Mouse (Mus musculus) heart, adult 2 months (tissue): Measurements from ENCODE around the gene Stx2. TPM values are rescaled to one million over a fixed set of nuclear protein-coding genes. Genes with fewer than 3 reads are reported as not detected.

ENCODE experiments used
- DNase-seq, 2 experiments: peaks; one replicate each; pipeline ENCODE4 v3.0.0; 2021
- H3K27ac ChIP-seq: fragments of 200-600 bp; 2 replicates; pipeline ENCODE4 v1.8.1; 2022
- H3K27me3 ChIP-seq: fragments of 200-500 bp; 2 replicates; pipeline ENCODE4 v1.6.1; 2012; ENCODE audit warnings: mild to moderate bottlenecking, low read length, inconsistent platforms, mixed read lengths; ENCODE audit not compliant: control insufficient read depth, insufficient read depth
- H3K36me3 ChIP-seq: fragments of 200-500 bp; 2 replicates; pipeline ENCODE4 v1.6.1; 2012; ENCODE audit warnings: low read length, inconsistent platforms; ENCODE audit not compliant: control insufficient read depth, insufficient read depth
- H3K4me1 ChIP-seq: fragments of 200-500 bp; 2 replicates; pipeline ENCODE4 v1.6.1; 2011; ENCODE audit warnings: low read length; ENCODE audit not compliant: control insufficient read depth, insufficient read depth
- H3K4me3 ChIP-seq: fragments of 200-600 bp; 2 replicates; pipeline ENCODE4 v1.8.1; 2022
- H3K79me2 ChIP-seq: fragments of 200-500 bp; replicated peaks from 2 replicates; pipeline ENCODE4 v1.6.1; 2012; ENCODE audit warnings: mild to moderate bottlenecking, inconsistent platforms, low read length, moderate library complexity, mixed read lengths; ENCODE audit not compliant: control insufficient read depth, insufficient read depth
- H3K9ac ChIP-seq: fragments of 200-500 bp; 2 replicates; pipeline ENCODE4 v1.6.1; 2012; ENCODE audit warnings: low read depth, mild to moderate bottlenecking, control low read depth, inconsistent platforms, low read length, mixed read lengths
- CTCF ChIP-seq: fragments of 200-600 bp; IDR thresholded peaks from 2 replicates; pipeline ENCODE4 v1.8.1; 2022; ENCODE audit warnings: antibody characterized with exemption, mild to moderate bottlenecking, moderate library complexity
- EP300 ChIP-seq: fragments of 200-500 bp; IDR thresholded peaks from 2 replicates; pipeline ENCODE4 v1.6.1; 2011; ENCODE audit warnings: low read depth, low read length, control low read depth; ENCODE audit not compliant: insufficient read depth
- POLR2A ChIP-seq: fragments of 200-500 bp; IDR thresholded peaks from 2 replicates; pipeline ENCODE4 v1.6.1; 2011; ENCODE audit warnings: mild to moderate bottlenecking, low read depth, low read length, control low read depth; ENCODE audit not compliant: insufficient read depth
- WGBS: fragments of 180-500 bp; shearing (Covaris S2); methylation state at CpG from one replicate; pipeline ENCODE4 v1.1.7; 2018; 5-methylcytosine and 5-hydroxymethylcytosine counted together
- intact Hi-C: fragments of 180-260 bp; cut with DNase I; formaldehyde crosslinking; loops from one replicate; pipeline ENCODE4 v1.15.1; 2025
- polyA plus RNA-seq: library from polyadenylated mRNA; depleted of rRNA; stranded (reverse); fragments of >200 nt; gene quantifications from 2 replicates; pipeline ENCODE4 v1.2.3, GENCODE M21; 2012
- total RNA-seq, 2 experiments: library from RNA; stranded (reverse); gene quantifications; 2 replicates each; pipeline ENCODE4 v1.2.3; 2021

Gene Stx2
- total and polyA plus RNA-seq, 3 experiments, result 12.0 to 17.1 (median 14.2) TPM

DNA sequence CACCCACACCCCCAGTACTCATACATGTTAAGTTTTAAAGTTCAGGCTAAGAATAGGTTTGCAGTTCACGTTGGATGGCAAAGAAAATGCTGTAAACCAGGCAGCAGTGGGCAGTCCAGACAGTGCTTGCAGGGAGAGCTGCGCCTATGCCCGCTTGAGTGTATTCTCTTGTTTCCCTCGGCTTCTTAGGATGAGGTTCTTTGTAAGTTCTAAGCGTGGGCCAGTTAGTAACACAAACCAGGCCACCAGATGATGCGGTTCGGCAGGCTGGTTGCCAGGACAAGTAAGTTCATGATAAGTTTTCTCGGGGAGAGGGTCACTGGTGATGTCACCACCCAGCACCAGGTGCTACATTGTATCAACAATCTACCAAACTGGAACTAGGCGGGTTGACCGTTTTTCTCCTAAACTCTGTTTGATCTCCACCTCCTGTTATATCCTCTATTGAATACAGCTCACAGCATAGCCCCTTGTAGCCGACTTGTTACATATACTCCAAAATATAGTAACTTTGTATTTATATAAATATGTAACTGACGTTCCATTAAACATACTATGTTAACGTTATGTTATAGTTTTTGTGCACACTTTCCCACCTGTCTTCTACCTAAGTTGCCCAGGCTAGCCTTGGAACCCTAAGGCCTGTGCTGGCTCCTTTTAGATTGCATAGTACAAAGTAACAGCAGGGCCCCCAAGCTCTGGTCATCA lies 10.6 kb upstream of the Stx2 start:
- 77% methylated on average over 13 of the region's 13 CpGs for WGBS
- DNase-seq, result no peak
- H3K4me3 ChIP-seq, result peak overlapping the region; percentile 81
- peaks cover 1% of the 10 kb centered on the region for H3K4me1 ChIP-seq
- H3K27me3 ChIP-seq, result no peaks in the 10 kb centered on the region
- H3K36me3 ChIP-seq, result peaks cover 9% of the 10 kb centered on the region
- H3K27ac ChIP-seq, result peak overlapping the region; percentile 78
- peaks cover 2% of the 10 kb centered on the region; the same call in 1 of the 2 replicates for H3K79me2 ChIP-seq
- no peak for TF ChIP-seq POLR2A
- TF ChIP-seq EP300, result no peak
- TF ChIP-seq CTCF, result no peak
- intact Hi-C loops, result no loop called here
- no peak overlapping the region for H3K9ac ChIP-seq

DNA sequence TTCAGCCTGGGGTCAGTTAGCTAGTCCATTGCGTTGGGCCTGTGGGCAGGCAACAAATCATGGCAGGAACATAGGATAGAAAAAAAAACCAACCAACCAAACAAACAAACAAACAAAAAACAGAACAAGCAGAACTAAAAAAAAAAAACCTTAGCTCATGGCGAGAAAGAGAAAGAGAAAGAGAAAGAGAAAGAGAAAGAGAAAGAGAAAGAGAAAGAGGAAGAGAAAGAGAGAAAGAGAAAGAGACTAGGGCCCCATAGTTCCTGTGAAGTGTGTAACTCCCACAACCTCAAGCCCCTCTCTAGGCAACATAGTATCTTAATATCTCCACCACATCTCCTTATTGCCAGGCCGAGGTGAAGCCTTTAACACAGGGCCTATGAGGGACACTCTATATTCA lies 8.0 kb upstream of the Stx2 start:
- intact Hi-C loops, result no loop called here
- WGBS, result 89% methylated on average over 3 of the region's 3 CpGs
- Histone ChIP-seq H3K79me2 (peaks cover 2% of the 10 kb centered on the region; the same call in 1 of the 2 replicates), H3K27me3 (no peaks in the 10 kb centered on the region), H3K27ac (no peak overlapping the region), H3K36me3 (peaks cover 4% of the 10 kb centered on the region), H3K9ac (no peak overlapping the region), H3K4me3 (no peak overlapping the region), H3K4me1 (peaks cover 1% of the 10 kb centered on the region)
- TF ChIP-seq EP300 (no peak), CTCF (no peak), POLR2A (no peak)
- no peak for DNase-seq

DNA sequence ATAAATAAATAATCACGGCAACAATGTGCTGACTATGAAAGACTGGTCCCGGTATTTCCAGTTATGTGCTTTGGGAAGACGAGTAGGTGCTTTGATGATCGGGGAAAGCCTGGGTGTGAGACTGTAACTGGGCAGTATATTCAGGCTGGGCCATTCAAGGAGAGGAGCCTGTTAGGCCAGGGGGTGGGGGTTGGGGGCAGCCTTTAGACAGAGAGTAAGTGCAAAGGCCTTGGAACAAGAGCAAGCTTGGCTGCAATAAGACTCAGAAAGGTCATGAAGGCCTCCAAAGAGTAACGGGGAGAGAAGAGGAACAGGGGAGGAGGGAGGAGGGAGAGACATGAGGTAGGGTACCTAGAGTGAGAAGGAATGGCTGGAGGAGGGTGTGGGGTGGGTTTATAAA lies 7.2 kb upstream of the Stx2 start:
- Histone ChIP-seq H3K9ac (no peak overlapping the region), H3K27me3 (no peaks in the 10 kb centered on the region), H3K27ac (no peak overlapping the region), H3K4me1 (no peaks in the 10 kb centered on the region), H3K36me3 (no peaks in the 10 kb centered on the region), H3K79me2 (no peaks in the 10 kb centered on the region), H3K4me3 (no peak overlapping the region)
- TF ChIP-seq POLR2A (no peak), CTCF (no peak), EP300 (no peak)
- 87% methylated on average over 5 of the region's 5 CpGs for WGBS
- intact Hi-C loops, result no loop called here
- no peak for DNase-seq

DNA sequence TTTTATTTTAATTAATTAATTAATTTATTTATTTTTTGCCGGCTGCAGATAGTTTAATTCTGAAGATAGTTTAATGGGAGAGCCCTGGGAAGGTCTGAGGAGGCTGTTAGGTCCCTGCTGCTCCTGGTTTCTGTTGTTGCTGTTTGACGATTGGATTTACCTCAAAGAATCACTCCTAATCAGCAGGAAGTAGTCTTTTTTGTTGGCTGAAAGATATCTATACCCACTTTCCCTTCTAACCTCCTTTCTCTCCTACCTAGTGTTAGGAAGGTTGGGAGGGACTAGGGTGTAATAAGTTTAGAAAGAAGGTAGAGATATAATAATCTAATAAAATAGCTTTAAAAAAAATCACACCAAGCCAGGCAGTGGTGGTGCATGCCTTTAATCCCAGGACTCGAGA lies 6.6 kb upstream of the Stx2 start:
- no peaks in the 10 kb centered on the region for H3K4me1 ChIP-seq
- intact Hi-C loops, result no loop called here
- H3K4me3 ChIP-seq, result no peak overlapping the region
- TF ChIP-seq CTCF, result no peak
- TF ChIP-seq EP300, result no peak
- no peak for TF ChIP-seq POLR2A
- H3K79me2 ChIP-seq, result no peaks in the 10 kb centered on the region
- no peaks in the 10 kb centered on the region for H3K36me3 ChIP-seq
- no peak for DNase-seq
- H3K27me3 ChIP-seq, result no peaks in the 10 kb centered on the region
- H3K27ac ChIP-seq, result no peak overlapping the region
- no peak overlapping the region for H3K9ac ChIP-seq
- 66% methylated on average over 3 of the region's 3 CpGs for WGBS

DNA sequence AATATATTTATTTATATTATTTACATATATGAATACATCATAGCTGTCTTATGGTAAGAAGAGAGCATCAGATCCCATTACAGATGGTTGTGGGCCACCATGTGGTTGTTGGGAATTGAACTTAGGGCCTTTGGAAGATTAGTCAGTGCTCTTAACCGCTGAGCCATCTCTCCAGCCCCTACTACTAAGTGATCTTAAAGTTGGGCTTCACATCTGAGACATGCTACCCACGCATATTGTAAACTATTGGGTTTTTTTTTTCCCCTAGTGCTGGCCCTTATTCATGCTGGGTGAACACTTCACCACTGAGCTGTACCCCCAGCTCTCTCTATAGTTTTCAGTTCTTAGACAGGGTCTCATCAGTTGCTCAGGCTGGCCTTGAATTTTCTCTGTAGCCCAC lies 2.6 kb upstream of the Stx2 start:
- no peaks in the 10 kb centered on the region for H3K36me3 ChIP-seq
- TF ChIP-seq POLR2A (no peak), EP300 (no peak), CTCF (no peak)
- intact Hi-C loops, result no loop called here
- H3K9ac ChIP-seq, result no peak overlapping the region
- H3K4me1 ChIP-seq, result peaks cover 6% of the 10 kb centered on the region
- no peaks in the 10 kb centered on the region for H3K27me3 ChIP-seq
- WGBS, result 88% methylated on average over 2 of the region's 2 CpGs
- no peaks in the 10 kb centered on the region for H3K79me2 ChIP-seq
- H3K4me3 ChIP-seq, result no peak overlapping the region
- no peak overlapping the region for H3K27ac ChIP-seq
- no peak for DNase-seq

DNA sequence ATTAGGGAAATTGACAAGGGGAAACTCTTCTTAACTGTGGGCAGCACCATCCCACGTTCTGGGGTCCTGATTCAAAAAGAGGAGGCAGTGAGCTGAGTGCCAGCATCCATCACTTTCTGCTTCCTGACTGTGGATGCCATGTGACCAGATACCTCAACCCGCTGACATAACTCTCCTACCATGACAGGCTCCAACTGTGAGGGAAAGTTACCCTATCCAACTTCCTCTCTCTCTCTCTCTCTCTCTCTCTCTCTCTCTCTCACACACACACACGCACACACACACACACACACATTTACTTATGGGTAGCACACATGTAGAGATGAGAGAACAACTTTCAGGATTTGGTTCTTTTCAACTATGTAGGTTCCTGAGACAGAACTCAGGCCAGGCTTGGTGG lies 1.2 kb upstream of the Stx2 start:
- H3K9ac ChIP-seq, result no peak overlapping the region
- H3K79me2 ChIP-seq, result no peaks in the 10 kb centered on the region
- no peak overlapping the region for H3K4me3 ChIP-seq
- H3K36me3 ChIP-seq, result no peaks in the 10 kb centered on the region
- no peak overlapping the region for H3K27ac ChIP-seq
- TF ChIP-seq CTCF, result no peak
- no peak for TF ChIP-seq POLR2A
- TF ChIP-seq EP300, result no peak
- intact Hi-C loops, result no loop called here
- 78% methylated on average over 3 of the region's 3 CpGs for WGBS
- H3K27me3 ChIP-seq, result no peaks in the 10 kb centered on the region
- no peak for DNase-seq
- H3K4me1 ChIP-seq, result peaks cover 7% of the 10 kb centered on the region
